Mouse (Mus musculus) forebrain, embryonic 14.5 days (tissue): ENCODE data around the gene Armc12. TPM values are rescaled to one million over a fixed set of nuclear protein-coding genes. Genes with fewer than 3 reads are reported as not detected.

Experiments used
- ATAC-seq: fragments of 200-750 bp; cut with Nextera tagmentation; 2 replicates; pipeline ENCODE4 v1.8.0; 2017; ENCODE audit warnings: mild to moderate bottlenecking, moderate library complexity
- DNase-seq: peaks from one replicate; pipeline ENCODE4 v3.0.0-alpha.2; 2015; ENCODE audit warnings: low spot score
- H3K27ac ChIP-seq: fragments of 300-500 bp; sonication (generic); 2 replicates; pipeline ENCODE4 v1.5.1; 2014; ENCODE audit warnings: low read depth, mild to moderate bottlenecking, control low read depth, low read length, moderate library complexity
- H3K27me3 ChIP-seq: fragments of 300-500 bp; sonication (generic); replicated peaks from 2 replicates; pipeline ENCODE4 v1.6.1; 2014; ENCODE audit warnings: low read length, control low read depth, mixed read lengths; ENCODE audit not compliant: control insufficient read depth, insufficient read depth
- H3K36me3 ChIP-seq: fragments of 300-500 bp; sonication (generic); 2 replicates; pipeline ENCODE4 v1.6.1; 2014; ENCODE audit warnings: low read length, control low read depth; ENCODE audit not compliant: control insufficient read depth, insufficient read depth
- H3K4me1 ChIP-seq: fragments of 300-500 bp; sonication (generic); 2 replicates; pipeline ENCODE4 v1.6.1; 2014; ENCODE audit warnings: antibody characterized with exemption, low read length, control low read depth; ENCODE audit not compliant: control insufficient read depth, insufficient read depth
- H3K4me2 ChIP-seq: fragments of 300-500 bp; sonication (generic); 2 replicates; pipeline ENCODE4 v1.6.1; 2014; ENCODE audit warnings: mild to moderate bottlenecking, control low read depth, low read length
- H3K4me3 ChIP-seq: fragments of 300-500 bp; sonication (generic); 2 replicates; pipeline ENCODE4 v1.5.1; 2014; ENCODE audit warnings: low read depth, low read length, control low read depth
- H3K9ac ChIP-seq: fragments of 300-500 bp; sonication (generic); 2 replicates; pipeline ENCODE4 v1.6.1; 2014; ENCODE audit warnings: mild to moderate bottlenecking, low read length, control low read depth, moderate library complexity
- H3K9me3 ChIP-seq: fragments of 300-500 bp; sonication (generic); replicated peaks from 2 replicates; pipeline ENCODE4 v1.6.1; 2016; ENCODE audit warnings: low read length, control low read depth, mixed read lengths; ENCODE audit not compliant: control insufficient read depth
- WGBS: fragments of 180-500 bp; shearing (Covaris S2); extraction: QIAGEN DNeasy Blood & Tissue Kit; methylation state at CpG from one replicate; pipeline ENCODE4 v1.1.7; 2014; 5-methylcytosine and 5-hydroxymethylcytosine counted together
- polyA plus RNA-seq: library from polyadenylated mRNA; unstranded; fragments of >200 nt; fragmentation: Nextera tagmentation; extraction: Ambion mirVana; gene quantifications from 2 replicates; pipeline ENCODE4 v1.2.1, GENCODE M21; 2014

Gene Armc12
- polyA plus RNA-seq, 1 experiment from 2014 or later = not detected

DNA sequence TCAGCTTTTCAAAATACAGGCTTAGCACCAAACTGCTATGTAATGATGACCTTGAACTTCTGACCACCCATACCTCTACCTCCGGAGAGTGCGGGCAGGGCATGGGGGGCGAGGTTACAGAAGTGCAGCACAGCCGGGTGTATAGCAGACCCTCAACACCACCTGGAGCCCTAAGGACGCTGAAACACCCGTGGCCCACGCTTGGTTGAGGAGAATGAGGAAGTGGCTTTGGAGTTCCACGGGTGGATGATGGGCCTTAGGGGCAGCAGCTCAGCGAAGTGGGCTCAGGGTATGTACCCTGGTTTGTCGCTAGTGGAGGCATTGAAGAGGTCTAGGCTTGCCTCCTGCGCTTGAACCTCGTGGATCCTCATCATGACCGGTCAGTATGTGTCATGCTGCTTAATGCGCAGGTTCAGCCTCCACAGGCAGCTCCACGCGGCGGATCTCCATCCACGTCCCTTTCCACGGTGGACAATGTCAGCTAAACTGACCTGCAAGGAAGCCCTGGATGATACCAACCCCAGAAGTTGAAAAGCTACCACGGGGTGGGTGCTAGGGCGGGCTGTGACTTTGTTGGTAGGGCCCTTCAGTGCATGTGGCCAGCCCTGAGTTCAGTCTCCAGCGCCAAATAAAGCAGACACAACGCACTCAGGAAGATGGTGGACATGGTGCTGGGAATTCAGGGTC, 6.5 kb upstream of the Armc12 start:
- H3K36me3 ChIP-seq = no peaks in the 10 kb centered on the region
- ATAC-seq = no peak
- H3K27me3 ChIP-seq = 0 out of 2 replicates have a peak, but pooled peaks cover 5% of the 10 kb centered on the region
- no peak overlapping the region for H3K4me3 ChIP-seq
- no peak for DNase-seq
- H3K4me2 ChIP-seq = peak overlapping the region; percentile 92
- H3K4me1 ChIP-seq = peaks cover 3% of the 10 kb centered on the region; the same call in 1 of the 2 replicates
- WGBS = 89% methylated on average over 23 of the region's 23 CpGs
- H3K27ac ChIP-seq = no peak overlapping the region
- no peak overlapping the region for H3K9ac ChIP-seq
- no peaks in the 10 kb centered on the region for H3K9me3 ChIP-seq

DNA sequence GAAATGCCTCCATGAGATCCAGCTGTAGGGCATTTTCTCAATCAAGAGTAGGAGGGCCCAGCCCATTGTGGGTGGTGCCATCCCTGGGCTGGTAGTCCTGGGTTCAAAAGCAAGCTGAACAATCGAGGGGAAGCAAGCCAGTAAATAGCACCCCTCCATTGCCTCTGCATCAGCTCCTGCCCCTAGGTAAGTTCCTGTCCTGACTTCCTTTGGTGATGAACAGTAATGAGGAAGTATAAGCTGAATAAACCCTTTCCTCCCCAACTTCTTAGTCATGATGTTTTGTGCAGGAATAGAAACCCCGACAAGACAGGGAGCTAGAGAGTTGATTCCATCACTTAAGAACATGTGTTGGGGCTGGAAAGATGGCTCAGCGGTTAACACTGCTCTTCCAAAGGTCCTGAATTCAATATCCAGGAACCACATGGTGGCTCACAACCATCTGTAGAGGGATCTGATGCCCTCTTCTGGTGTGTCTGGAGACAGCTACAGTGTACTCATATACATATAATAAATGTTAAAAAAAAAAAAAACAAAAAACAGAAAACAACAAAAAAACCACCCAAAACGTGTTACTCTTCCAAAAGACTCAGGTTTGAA, 5.7 kb upstream of the Armc12 start:
- peaks cover 3% of the 10 kb centered on the region; the same call in 1 of the 2 replicates for H3K4me1 ChIP-seq
- DNase-seq = no peak
- ATAC-seq = no peak
- WGBS = 73% methylated on average over 4 of the region's 4 CpGs
- H3K27ac ChIP-seq = no peak overlapping the region
- H3K27me3 ChIP-seq = 0 out of 2 replicates have a peak, but pooled peaks cover 5% of the 10 kb centered on the region
- no peak overlapping the region for H3K9ac ChIP-seq
- H3K36me3 ChIP-seq = no peaks in the 10 kb centered on the region
- H3K4me2 ChIP-seq = no peak overlapping the region
- H3K9me3 ChIP-seq = no peaks in the 10 kb centered on the region
- H3K4me3 ChIP-seq = no peak overlapping the region

DNA sequence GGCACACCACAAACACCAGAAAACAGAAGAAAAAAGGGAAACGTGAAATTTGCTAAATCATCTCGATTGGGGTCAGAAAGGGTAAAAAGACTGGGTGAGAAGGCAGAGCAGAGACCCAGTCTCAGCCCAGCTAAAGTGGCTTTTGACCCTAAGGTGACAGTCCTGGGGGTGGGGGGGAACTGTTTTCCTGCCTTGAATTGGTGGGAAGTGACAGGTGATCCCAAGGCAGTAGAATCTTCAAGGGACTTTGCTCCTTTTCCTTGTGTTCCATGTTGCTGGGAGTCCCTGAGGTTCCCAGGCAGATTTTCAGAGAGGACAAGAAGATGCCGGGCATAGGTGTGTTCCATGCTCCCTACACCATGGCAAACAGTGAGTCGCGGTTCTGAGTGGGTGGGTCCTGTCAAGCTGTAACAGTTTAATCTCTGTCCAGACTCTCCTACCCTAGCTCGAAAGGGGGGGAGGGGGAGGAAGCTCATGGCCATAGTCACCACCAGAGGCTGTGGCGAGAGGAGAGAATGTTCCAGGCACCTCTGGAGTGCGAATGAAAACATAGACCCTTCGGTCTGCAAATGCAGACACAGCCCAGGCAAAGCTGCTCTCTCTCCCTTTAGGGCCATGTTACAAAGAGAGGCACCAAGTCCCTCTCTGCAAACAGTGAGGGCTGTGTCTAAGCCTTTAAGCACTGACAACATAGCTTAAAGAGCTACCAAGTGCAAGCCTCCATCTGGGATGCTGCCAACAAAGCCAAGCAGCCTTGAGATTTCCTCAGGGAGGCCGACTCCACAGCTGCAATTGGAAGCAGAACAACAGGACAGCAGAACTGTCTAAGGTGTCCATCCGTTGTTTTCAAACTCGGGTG, 3.2 kb upstream of the Armc12 start:
- 50% methylated on average over 12 of the region's 12 CpGs for WGBS
- no peak overlapping the region for H3K27ac ChIP-seq
- peaks cover 3% of the 10 kb centered on the region; the same call in 1 of the 2 replicates for H3K4me1 ChIP-seq
- H3K4me3 ChIP-seq = no peak overlapping the region
- H3K27me3 ChIP-seq = 0 out of 2 replicates have a peak, but pooled peaks cover 4% of the 10 kb centered on the region
- no peak for DNase-seq
- no peak overlapping the region for H3K9ac ChIP-seq
- ATAC-seq = no peak
- no peaks in the 10 kb centered on the region for H3K9me3 ChIP-seq
- H3K36me3 ChIP-seq = no peaks in the 10 kb centered on the region
- H3K4me2 ChIP-seq = no peak overlapping the region

DNA sequence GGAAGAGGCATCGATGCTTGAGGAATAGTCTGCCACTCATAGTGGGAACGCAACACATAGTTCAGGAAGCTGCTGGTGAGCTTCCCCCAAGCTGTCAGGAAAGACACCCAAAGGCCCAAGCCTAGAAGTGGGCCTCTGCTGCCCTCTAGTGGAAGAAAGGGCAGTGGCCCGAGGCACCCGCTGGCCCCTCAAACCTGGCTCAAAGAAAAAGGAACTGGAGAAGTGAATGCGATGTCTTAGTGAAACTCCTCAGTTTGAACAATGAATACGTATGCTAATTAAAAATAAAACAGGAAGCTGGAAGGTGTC, 2.6 kb upstream of the Armc12 start:
- Histone ChIP-seq H3K4me3 (no peak overlapping the region), H3K9ac (no peak overlapping the region), H3K27me3 (0 out of 2 replicates have a peak, but pooled peaks cover 4% of the 10 kb centered on the region), H3K4me1 (peaks cover 3% of the 10 kb centered on the region; the same call in 1 of the 2 replicates), H3K27ac (no peak overlapping the region), H3K4me2 (no peak overlapping the region), H3K36me3 (no peaks in the 10 kb centered on the region), H3K9me3 (no peaks in the 10 kb centered on the region)
- WGBS = 4% methylated on average over 6 of the region's 6 CpGs
- peak; percentile 56; the same call in 1 of the 2 replicates for ATAC-seq
- peak; percentile 92 for DNase-seq

DNA sequence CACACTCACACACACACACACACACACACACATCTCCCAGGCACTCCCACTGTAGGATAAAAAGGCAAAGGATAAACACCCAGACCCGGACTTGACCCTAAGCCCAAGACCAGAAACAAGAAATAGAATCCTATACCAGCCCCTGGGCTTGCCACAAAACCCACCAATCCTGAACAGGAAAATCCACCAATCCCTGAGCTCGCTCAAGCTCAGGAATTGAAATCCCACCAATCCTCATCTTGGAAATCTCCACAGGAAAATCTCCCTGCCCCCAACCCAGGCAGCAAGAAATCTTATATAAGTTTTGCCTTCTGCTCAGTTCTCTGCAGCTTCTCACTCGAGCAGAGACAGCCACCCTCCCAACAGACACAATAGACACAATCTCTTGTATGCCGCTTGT, 1.5 kb upstream of the Armc12 start:
- no peaks in the 10 kb centered on the region for H3K36me3 ChIP-seq
- 0 out of 2 replicates have a peak, but pooled peaks cover 4% of the 10 kb centered on the region for H3K27me3 ChIP-seq
- H3K4me3 ChIP-seq = no peak overlapping the region
- 69% methylated on average over 4 of the region's 4 CpGs for WGBS
- H3K27ac ChIP-seq = no peak overlapping the region
- H3K4me1 ChIP-seq = no peaks in the 10 kb centered on the region
- ATAC-seq (no peak), DNase-seq (no peak)
- no peaks in the 10 kb centered on the region for H3K9me3 ChIP-seq
- no peak overlapping the region for H3K4me2 ChIP-seq
- no peak overlapping the region for H3K9ac ChIP-seq

DNA sequence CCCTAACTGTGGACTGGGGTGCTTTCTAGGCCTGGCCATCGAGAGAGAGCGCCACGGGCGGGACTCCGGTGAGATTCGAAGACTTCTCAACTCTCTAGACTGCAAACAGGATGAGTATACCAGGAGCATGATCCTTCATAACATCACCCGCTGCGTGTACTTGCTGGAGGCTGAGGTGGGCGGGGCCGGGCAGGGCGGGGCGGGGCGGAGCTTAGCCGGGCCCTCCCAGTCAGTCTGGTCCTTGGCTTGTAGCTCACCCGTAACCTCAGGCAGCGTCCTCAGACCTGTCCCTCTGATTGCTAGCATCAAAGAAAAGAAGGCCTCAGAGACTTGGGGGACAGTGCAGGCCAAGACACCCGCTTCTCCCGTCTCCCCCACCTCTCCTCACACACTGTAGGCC, 1.3 kb downstream of the Armc12 start:
- no peak for DNase-seq
- H3K4me2 ChIP-seq = no peak overlapping the region

DNA sequence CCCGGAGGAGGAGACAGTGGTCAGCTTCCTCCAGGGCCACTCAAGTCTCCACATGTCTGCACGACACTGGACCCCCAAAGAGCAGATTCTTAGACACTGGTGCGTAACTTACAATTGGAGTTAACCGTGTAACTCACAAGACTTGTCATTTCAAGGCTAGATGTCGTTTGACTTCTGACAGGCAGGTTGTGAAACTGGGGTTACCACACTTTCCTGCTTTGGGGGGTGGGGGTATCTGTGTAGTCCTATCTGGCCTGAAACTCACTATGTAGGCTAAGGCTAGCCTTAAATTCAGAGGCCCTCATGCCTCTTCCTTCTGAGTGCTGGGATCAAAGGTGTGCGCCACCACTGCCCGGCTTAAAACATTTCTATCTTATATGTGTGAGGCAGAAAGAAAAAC, 2.0 kb downstream of the Armc12 start:
- H3K4me1 ChIP-seq = no peaks in the 10 kb centered on the region
- no peak for ATAC-seq
- 91% methylated on average over 7 of the region's 7 CpGs for whole genome bisulfite sequencing

More for the DNA sequence above, 1.3 kb downstream of the Armc12 start:
- no peaks in the 10 kb centered on the region for H3K36me3 ChIP-seq
- H3K27me3 ChIP-seq = 0 out of 2 replicates have a peak, but pooled peaks cover 4% of the 10 kb centered on the region
- ATAC-seq = no peak
- no peak overlapping the region for H3K9ac ChIP-seq
- no peaks in the 10 kb centered on the region for H3K9me3 ChIP-seq
- no peak overlapping the region for H3K4me3 ChIP-seq
- WGBS = 11% methylated on average over 18 of the region's 18 CpGs
- H3K4me1 ChIP-seq = no peaks in the 10 kb centered on the region
- H3K27ac ChIP-seq = no peak overlapping the region

DNA sequence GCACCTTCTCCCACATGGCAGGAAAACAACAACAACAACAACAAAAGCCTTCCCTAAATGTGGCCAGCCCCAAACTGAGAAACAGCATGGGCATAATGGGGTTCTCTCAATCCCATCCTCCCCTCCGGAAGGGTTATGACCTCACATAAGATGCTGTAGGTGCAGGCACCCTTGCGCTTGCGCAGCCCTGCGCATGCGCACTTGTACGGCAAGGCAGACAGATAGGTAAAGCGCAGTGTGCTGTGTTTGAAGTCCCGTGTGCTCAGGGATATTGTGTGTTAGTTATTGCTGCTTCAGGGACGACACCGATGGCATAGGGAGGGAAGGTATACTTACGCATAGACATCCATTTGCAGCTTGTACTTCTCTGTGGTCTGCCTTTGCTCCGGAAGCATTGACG, 2.7 kb downstream of the Armc12 start:
- no peaks in the 10 kb centered on the region for H3K36me3 ChIP-seq
- ATAC-seq (no peak), DNase-seq (no peak)
- no peak overlapping the region for H3K27ac ChIP-seq
- 0 out of 2 replicates have a peak, but pooled peaks cover 4% of the 10 kb centered on the region for H3K27me3 ChIP-seq
- 90% methylated on average over 13 of the region's 13 CpGs for WGBS
- no peaks in the 10 kb centered on the region for H3K9me3 ChIP-seq
- no peak overlapping the region for H3K4me2 ChIP-seq
- no peaks in the 10 kb centered on the region for H3K4me1 ChIP-seq
- no peak overlapping the region for H3K9ac ChIP-seq
- no peak overlapping the region for H3K4me3 ChIP-seq

More for the DNA sequence above, 2.0 kb downstream of the Armc12 start:
- Histone ChIP-seq H3K9me3 (no peaks in the 10 kb centered on the region), H3K27ac (no peak overlapping the region), H3K9ac (no peak overlapping the region), H3K4me2 (no peak overlapping the region), H3K4me3 (no peak overlapping the region), H3K27me3 (0 out of 2 replicates have a peak, but pooled peaks cover 4% of the 10 kb centered on the region), H3K36me3 (no peaks in the 10 kb centered on the region)
- no peak for DNase-seq
